Mouse (Mus musculus) bone marrow macrophage, adult 2 months (primary cell): ENCODE measurements around the gene B3galt1.

Experiments
- CTCF ChIP-seq: IDR thresholded peaks from 2 replicates; pipeline ENCODE4 v1.5.1; 2012; ENCODE audit warnings: low read depth, mild to moderate bottlenecking, low read length, moderate library complexity
- POLR2A ChIP-seq: IDR thresholded peaks from 2 replicates; pipeline ENCODE4 v1.6.1; 2012; ENCODE audit warnings: mild to moderate bottlenecking, low read depth, low read length, borderline replicate concordance

DNA sequence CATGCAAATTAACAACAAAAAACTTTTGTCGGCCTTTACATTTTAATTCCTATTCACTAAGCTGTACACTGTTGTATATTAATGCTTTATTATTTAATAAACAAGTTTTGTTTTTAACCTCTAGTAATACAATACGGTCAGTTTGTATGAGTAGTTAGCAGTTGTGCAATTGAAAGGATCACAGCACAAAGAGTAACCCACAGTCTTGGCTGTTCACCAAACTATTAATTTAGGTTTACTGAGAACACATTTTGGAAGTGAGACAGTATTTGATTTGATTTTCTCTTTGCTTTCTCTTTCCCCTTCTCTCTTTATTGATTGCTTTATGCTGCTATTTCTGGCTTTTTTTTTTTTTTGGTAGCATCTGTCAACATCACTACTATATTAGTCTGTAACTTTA lies 106.0 kb downstream of the B3galt1 start:
- no peak for TF ChIP-seq CTCF
- TF ChIP-seq POLR2A: no peak
